Mouse (Mus musculus) thymus, postnatal 0 days (tissue): Measurements from ENCODE around the gene Gng5. TPM values are rescaled to one million over a fixed set of nuclear protein-coding genes. Genes with fewer than 3 reads are reported as not detected.

Experiments
- DNase-seq: peaks from one replicate; pipeline ENCODE4 v3.0.0-alpha.2; 2015; ENCODE audit warnings: low spot score
- polyA plus RNA-seq: library from polyadenylated mRNA; unstranded; fragments of >200 nt; fragmentation: Nextera tagmentation; extraction: Ambion mirVana; gene quantifications from 2 replicates; pipeline ENCODE4 v1.2.1, GENCODE M21; 2015

The Gng5 gene
- polyA plus RNA-seq, 1 experiment from 2014 or later, result 1,086 TPM

DNA sequence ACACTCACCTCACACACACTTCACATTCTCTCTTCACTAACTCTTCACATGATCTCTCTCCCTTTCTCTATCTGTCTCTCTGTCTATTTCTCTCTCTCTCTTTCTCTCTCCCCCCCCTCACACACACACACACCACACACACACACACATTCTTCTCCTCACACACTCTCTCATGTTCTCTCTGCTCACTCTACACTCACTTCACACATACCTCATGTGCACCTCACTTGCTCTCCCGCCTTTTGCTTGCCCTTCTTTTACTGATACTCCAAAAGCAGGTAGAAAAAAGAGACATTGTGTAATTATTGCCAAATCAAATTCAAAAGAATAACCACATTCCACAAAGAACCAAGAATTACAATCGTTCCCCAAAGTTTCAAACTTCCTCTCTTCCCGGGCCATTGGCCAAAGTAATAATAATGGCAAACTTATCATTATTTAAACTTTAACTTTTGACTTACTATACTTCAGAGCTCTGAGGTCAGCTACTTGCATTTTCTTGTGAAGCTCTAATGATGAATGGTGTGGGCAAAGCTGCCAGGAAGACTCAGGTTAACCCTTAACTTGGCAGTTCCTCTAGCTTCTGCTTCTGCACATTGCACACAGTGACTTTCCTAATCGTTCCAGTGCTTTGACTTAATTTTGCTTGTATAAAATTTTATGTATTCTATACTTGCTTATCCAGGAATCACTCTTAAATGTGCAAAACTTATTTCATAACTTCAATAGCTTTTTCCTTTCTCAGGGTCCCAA, 41.1 kb downstream of the Gng5 start:
- no peak for DNase-seq

- DNase-seq, result no peak
Observed at GRCm38 (mm10) chr3:146543632-146544031, 44.0 kb downstream of the Gng5 start.

- DNase-seq, result no peak
Observed at GRCm38 (mm10) chr3:146554816-146555215, 55.2 kb downstream of the Gng5 start.

Other genes starting within 250 kb of the Gng5 start
- gene Ssx2ip, start 95.2 kb upstream of the Gng5 start, polyA plus RNA-seq, result 12.8 and 13.2 TPM in 2 replicates
- gene Ctbs, start 50.0 kb upstream of the Gng5 start, polyA plus RNA-seq, result 5.6 and 7.6 TPM in 2 replicates
- 5.7 and 8.1 TPM in 2 replicates for gene Spata1, start 54 bp upstream of the Gng5 start, polyA plus RNA-seq
- gene Rpf1, start 21.6 kb downstream of the Gng5 start, polyA plus RNA-seq, result 75.1 and 80.8 TPM in 2 replicates
- gene Uox, start 70.6 kb downstream of the Gng5 start, polyA plus RNA-seq, result 0.10 and 0.35 TPM in 2 replicates
- gene Dnase2b, start 115.8 kb downstream of the Gng5 start, polyA plus RNA-seq, result 0.07 TPM in 1 of 2 replicates, not detected in the other
- not detected in 2 replicates for gene 4930503B20Rik, start 151.5 kb downstream of the Gng5 start, polyA plus RNA-seq
- 0.57 and 0.71 TPM in 2 replicates for gene Samd13, start 185.8 kb downstream of the Gng5 start, polyA plus RNA-seq